ENCODE assay signal across 8 mouse cellular contexts in the genomic region with DNA sequence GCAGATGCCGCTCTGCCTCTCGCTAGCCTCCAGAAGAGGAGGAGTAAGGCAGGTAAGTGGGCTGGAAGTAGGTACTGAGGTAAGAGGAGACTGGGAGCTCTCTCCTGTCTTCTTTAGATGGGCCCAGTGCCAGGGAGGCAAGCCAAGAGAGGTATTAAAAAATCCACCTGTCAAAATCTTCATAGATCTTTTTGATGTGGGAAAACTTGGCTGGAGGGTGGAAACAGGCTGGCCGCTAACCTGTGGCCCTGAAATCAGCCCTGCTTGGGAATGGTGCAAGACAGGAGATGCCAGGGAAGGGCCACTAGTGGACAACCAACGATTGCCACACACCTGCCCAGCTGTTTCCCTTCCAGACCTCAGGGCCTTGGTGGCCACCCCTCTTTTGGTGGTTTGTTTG. TPM values are rescaled to one million over a fixed set of nuclear protein-coding genes. Genes with fewer than 3 reads are reported as not detected.
DNase-seq lines count a peak whose midpoint lies in the region; ATAC-seq and TF ChIP-seq lines count a peak whose summit lies in the region.

No protein-coding gene starts in this region.

- peak overlapping the region; percentile 74; the same call in 1 of the 2 replicates for H3K4me2 ChIP-seq in heart, embryonic 12.5 days
- H3K4me2 ChIP-seq in embryonic facial prominence, embryonic 13.5 days, result no peak overlapping the region; the same call in 1 of the 2 replicates
- H3K4me2 ChIP-seq in liver, embryonic 13.5 days, result peak overlapping the region; percentile 85

- intact Hi-C loops in heart, postnatal 36 days (cut with DNase I), result loop anchor here (2.0 kb wide), 1 partner anchor 47 kb away; no protein-coding TSS in a partner anchor

- no peak for TF ChIP-seq POLR2A in bone marrow, adult 2 months (IDR thresholded peaks at IDR 0.05; ENCODE audit: borderline replicate concordance, control insufficient read depth, low read depth, low read length)

- H3K9ac ChIP-seq in heart, embryonic 12.5 days, result no peak overlapping the region
- 0 out of 2 replicates have a peak overlapping the region, but pooled peaks have one; percentile 11 for H3K9ac ChIP-seq in embryonic facial prominence, embryonic 13.5 days
- peak overlapping the region; percentile 100 for H3K9ac ChIP-seq in liver, embryonic 13.5 days

- H3K4me3 ChIP-seq in heart, embryonic 12.5 days, result no peak overlapping the region
- H3K4me3 ChIP-seq in bone marrow, adult 2 months (replicated peaks; ENCODE audit: control insufficient read depth, low read depth, low read length), result peak overlapping the region; percentile 6
- H3K4me3 ChIP-seq in embryonic facial prominence, embryonic 13.5 days, result peak overlapping the region; percentile 90; the same call in 1 of the 2 replicates
- peak overlapping the region; percentile 100 for H3K4me3 ChIP-seq in liver, embryonic 13.5 days (replicated peaks)

- no peak overlapping the region for H3K27ac ChIP-seq in heart, embryonic 12.5 days (ENCODE audit: poor library complexity, severe bottlenecking)
- H3K27ac ChIP-seq in bone marrow, adult 2 months (ENCODE audit: control insufficient read depth, insufficient read depth, low read depth, low read length, poor library complexity), result no peak overlapping the region
- H3K27ac ChIP-seq in embryonic facial prominence, embryonic 13.5 days, result no peak overlapping the region
- H3K27ac ChIP-seq in liver, embryonic 13.5 days, result peak overlapping the region; percentile 96; the same call in 1 of the 2 replicates

- H3K9me3 ChIP-seq in heart, embryonic 12.5 days (replicated peaks), result no peaks in the 10 kb centered on the region
- no peaks in the 10 kb centered on the region for H3K9me3 ChIP-seq in embryonic facial prominence, embryonic 13.5 days
- H3K9me3 ChIP-seq in liver, embryonic 13.5 days (replicated peaks), result no peaks in the 10 kb centered on the region

- no peak for DNase-seq in heart, postnatal 36 days
- no peak for DNase-seq in liver, embryonic 13.5 days
- no peak for DNase-seq in right cerebral cortex, postnatal 25 days

- 87% methylated on average over 4 of the region's 4 CpGs for WGBS in heart, embryonic 12.5 days
- WGBS in bone marrow, adult 2 months, result 61% methylated on average over 4 of the region's 4 CpGs
- 76% methylated on average over 4 of the region's 4 CpGs for WGBS in embryonic facial prominence, embryonic 13.5 days
- 74% methylated on average over 4 of the region's 4 CpGs for WGBS in liver, embryonic 13.5 days (ENCODE audit: insufficient replicate concordance)

- peaks cover 26% of the 10 kb centered on the region for H3K36me3 ChIP-seq in heart, embryonic 12.5 days
- peaks cover 9% of the 10 kb centered on the region; the same call in 1 of the 2 replicates for H3K36me3 ChIP-seq in embryonic facial prominence, embryonic 13.5 days
- peaks cover 33% of the 10 kb centered on the region for H3K36me3 ChIP-seq in liver, embryonic 13.5 days

- ATAC-seq in heart, embryonic 12.5 days (ENCODE audit: insufficient number of reproducible peaks, low FRiP score), result no peak
- no peak for ATAC-seq in embryonic facial prominence, embryonic 13.5 days (ENCODE audit: insufficient number of reproducible peaks, insufficient read depth, low FRiP score, low TSS enrichment, low read depth)
- ATAC-seq in liver, embryonic 13.5 days (ENCODE audit: low read depth), result no peak
- no peak for ATAC-seq in inflammation-experienced regulatory T-cells, adult 6 months
- ATAC-seq in megakaryocyte progenitor cell, adult 5-6 weeks (replicated peaks; ENCODE audit: poor library complexity), result no peak

- no peak for TF ChIP-seq CTCF in bone marrow, adult 2 months (IDR thresholded peaks at IDR 0.05; ENCODE audit: control insufficient read depth, insufficient read depth, low read length)

- H3K27me3 ChIP-seq in heart, embryonic 12.5 days (replicated peaks), result no peaks in the 10 kb centered on the region
- H3K27me3 ChIP-seq in embryonic facial prominence, embryonic 13.5 days, result no peaks in the 10 kb centered on the region
- H3K27me3 ChIP-seq in liver, embryonic 13.5 days, result no peaks in the 10 kb centered on the region

- H3K4me1 ChIP-seq in heart, embryonic 12.5 days (replicated peaks), result peaks cover 42% of the 10 kb centered on the region
- H3K4me1 ChIP-seq in bone marrow, adult 2 months (ENCODE audit: control insufficient read depth, insufficient read depth, low read length), result no peaks in the 10 kb centered on the region; the same call in 1 of the 2 replicates
- peaks cover 37% of the 10 kb centered on the region for H3K4me1 ChIP-seq in embryonic facial prominence, embryonic 13.5 days
- peaks cover 49% of the 10 kb centered on the region for H3K4me1 ChIP-seq in liver, embryonic 13.5 days (replicated peaks)

RNA-seq across cellular contexts. Expression of a gene that starts 1.5 kb away (rescaled TPM):
- polyA plus RNA-seq in heart, embryonic 12.5 days (2016; fragmentation: Nextera tagmentation; extraction: Ambion mirVana), result 67.9 and 74.2 TPM in 2 replicates
- 100 to 1,000 TPM; 496 to 534 TPM for total RNA-seq in heart, postnatal 36 days (2021)
- polyA plus RNA-seq in bone marrow, adult 2 months (2011; ENCODE audit: insufficient read depth, insufficient read length, low replicate concordance, missing spikeins), result 28.6 and 37.9 TPM in 2 replicates
- 22.5 and 25.0 TPM in 2 replicates for polyA plus RNA-seq in embryonic facial prominence, embryonic 13.5 days (2015; fragmentation: Nextera tagmentation; extraction: Ambion mirVana)
- polyA plus RNA-seq in liver, embryonic 13.5 days (2015; fragmentation: Nextera tagmentation; extraction: Ambion mirVana), result 20.5 and 23.9 TPM in 2 replicates
- 1 to 10 TPM; 1.8 to 2.6 (median 1.9) TPM for polyA plus RNA-seq in inflammation-experienced regulatory T-cells, adult 6 months (2017; shearing (Covaris generic))
- total RNA-seq in megakaryocyte progenitor cell, adult 5-6 weeks (2015), result 21.2 and 31.7 TPM in 2 replicates
- 8.4 and 9.1 TPM in 2 replicates for total RNA-seq in megakaryocyte progenitor cell, adult 5-6 weeks (2017)

RNA-seq across cellular contexts. Expression of a gene that starts 1.7 kb away (rescaled TPM):
- 107 and 115 TPM in 2 replicates for polyA plus RNA-seq in heart, embryonic 12.5 days (2016; fragmentation: Nextera tagmentation; extraction: Ambion mirVana)
- 10 to 100 TPM; 82.9 to 85.1 TPM for total RNA-seq in heart, postnatal 36 days (2021)
- polyA plus RNA-seq in bone marrow, adult 2 months (2011; ENCODE audit: insufficient read depth, insufficient read length, low replicate concordance, missing spikeins), result 199 and 273 TPM in 2 replicates
- 150 and 163 TPM in 2 replicates for polyA plus RNA-seq in embryonic facial prominence, embryonic 13.5 days (2015; fragmentation: Nextera tagmentation; extraction: Ambion mirVana)
- 142 and 147 TPM in 2 replicates for polyA plus RNA-seq in liver, embryonic 13.5 days (2015; fragmentation: Nextera tagmentation; extraction: Ambion mirVana)
- polyA plus RNA-seq in inflammation-experienced regulatory T-cells, adult 6 months (2017; shearing (Covaris generic)), result 10 to 100 TPM; 36.5 to 78.0 (median 49.8) TPM
- total RNA-seq in megakaryocyte progenitor cell, adult 5-6 weeks (2015), result 75.9 and 90.4 TPM in 2 replicates
- total RNA-seq in megakaryocyte progenitor cell, adult 5-6 weeks (2017), result 63.0 and 63.3 TPM in 2 replicates

RNA-seq across cellular contexts. Expression of a gene that starts 22.0 kb away (rescaled TPM):
- 21.9 and 22.2 TPM in 2 replicates for polyA plus RNA-seq in heart, embryonic 12.5 days (2016; fragmentation: Nextera tagmentation; extraction: Ambion mirVana)
- total RNA-seq in heart, postnatal 36 days (2021), result 1 to 10 TPM; 7.6 to 8.8 TPM
- polyA plus RNA-seq in bone marrow, adult 2 months (2011; ENCODE audit: insufficient read depth, insufficient read length, low replicate concordance, missing spikeins), result 30.0 and 40.3 TPM in 2 replicates
- 31.9 and 34.9 TPM in 2 replicates for polyA plus RNA-seq in embryonic facial prominence, embryonic 13.5 days (2015; fragmentation: Nextera tagmentation; extraction: Ambion mirVana)
- 20.3 and 21.3 TPM in 2 replicates for polyA plus RNA-seq in liver, embryonic 13.5 days (2015; fragmentation: Nextera tagmentation; extraction: Ambion mirVana)
- 10 to 100 TPM; 17.5 to 21.0 (median 17.7) TPM for polyA plus RNA-seq in inflammation-experienced regulatory T-cells, adult 6 months (2017; shearing (Covaris generic))
- total RNA-seq in megakaryocyte progenitor cell, adult 5-6 weeks (2015), result 4.0 and 8.1 TPM in 2 replicates
- 16.3 and 26.0 TPM in 2 replicates for total RNA-seq in megakaryocyte progenitor cell, adult 5-6 weeks (2017)

RNA-seq across cellular contexts. Expression of a gene that starts 50.1 kb away (rescaled TPM):
- polyA plus RNA-seq in heart, embryonic 12.5 days (2016; fragmentation: Nextera tagmentation; extraction: Ambion mirVana), result 32.7 and 33.6 TPM in 2 replicates
- 10 to 100 TPM; 62.9 to 69.4 TPM for total RNA-seq in heart, postnatal 36 days (2021)
- polyA plus RNA-seq in bone marrow, adult 2 months (2011; ENCODE audit: insufficient read depth, insufficient read length, low replicate concordance, missing spikeins), result 7.8 and 8.5 TPM in 2 replicates
- 23.9 and 27.7 TPM in 2 replicates for polyA plus RNA-seq in embryonic facial prominence, embryonic 13.5 days (2015; fragmentation: Nextera tagmentation; extraction: Ambion mirVana)
- polyA plus RNA-seq in liver, embryonic 13.5 days (2015; fragmentation: Nextera tagmentation; extraction: Ambion mirVana), result 8.5 and 10.0 TPM in 2 replicates
- 1 to 10 TPM; 3.2 to 5.4 (median 5.3) TPM for polyA plus RNA-seq in inflammation-experienced regulatory T-cells, adult 6 months (2017; shearing (Covaris generic))
- total RNA-seq in megakaryocyte progenitor cell, adult 5-6 weeks (2015), result 4.2 and 5.0 TPM in 2 replicates
- total RNA-seq in megakaryocyte progenitor cell, adult 5-6 weeks (2017), result 11.7 and 12.3 TPM in 2 replicates

RNA-seq across cellular contexts. Expression of a gene that starts 55.0 kb away (rescaled TPM):
- 117 and 130 TPM in 2 replicates for polyA plus RNA-seq in heart, embryonic 12.5 days (2016; fragmentation: Nextera tagmentation; extraction: Ambion mirVana)
- 10 to 100 TPM; 41.9 to 43.1 TPM for total RNA-seq in heart, postnatal 36 days (2021)
- 27.2 and 50.0 TPM in 2 replicates for polyA plus RNA-seq in bone marrow, adult 2 months (2011; ENCODE audit: insufficient read depth, insufficient read length, low replicate concordance, missing spikeins)
- polyA plus RNA-seq in embryonic facial prominence, embryonic 13.5 days (2015; fragmentation: Nextera tagmentation; extraction: Ambion mirVana), result 84.8 and 85.8 TPM in 2 replicates
- polyA plus RNA-seq in liver, embryonic 13.5 days (2015; fragmentation: Nextera tagmentation; extraction: Ambion mirVana), result 20.9 and 21.3 TPM in 2 replicates
- 100 to 1,000 TPM in 1 of 3 experiments, 10 to 100 TPM in 2; 84.8 to 111 (median 97.5) TPM for polyA plus RNA-seq in inflammation-experienced regulatory T-cells, adult 6 months (2017; shearing (Covaris generic))
- total RNA-seq in megakaryocyte progenitor cell, adult 5-6 weeks (2015), result 16.1 and 16.7 TPM in 2 replicates
- 23.4 and 24.8 TPM in 2 replicates for total RNA-seq in megakaryocyte progenitor cell, adult 5-6 weeks (2017)
